Mouse (Mus musculus) midbrain, embryonic 16.5 days (tissue): Measurements from ENCODE around the gene Pikfyve. TPM values are rescaled to one million over a fixed set of nuclear protein-coding genes. Genes with fewer than 3 reads are reported as not detected.

Experiments
- ATAC-seq: fragments of 200-750 bp; cut with Nextera tagmentation; 2 replicates; pipeline ENCODE4 v1.8.0; 2017; ENCODE audit warnings: moderate TSS enrichment
- H3K27ac ChIP-seq: fragments of 300-500 bp; sonication (generic); 2 replicates; pipeline ENCODE4 v1.5.1; 2014; ENCODE audit warnings: mild to moderate bottlenecking, low read length, mixed read lengths
- H3K27me3 ChIP-seq: fragments of 300-500 bp; sonication (generic); 2 replicates; pipeline ENCODE4 v1.6.1; 2014; ENCODE audit warnings: low read depth, low read length, mixed read lengths; ENCODE audit not compliant: control insufficient read depth, insufficient read depth
- H3K36me3 ChIP-seq: fragments of 300-500 bp; sonication (generic); 2 replicates; pipeline ENCODE4 v1.6.1; 2014; ENCODE audit warnings: mild to moderate bottlenecking, low read length, moderate library complexity, mixed read lengths; ENCODE audit not compliant: control insufficient read depth, insufficient read depth
- H3K4me1 ChIP-seq: fragments of 300-500 bp; sonication (generic); 2 replicates; pipeline ENCODE4 v1.6.1; 2014; ENCODE audit warnings: mild to moderate bottlenecking, low read length, mixed read lengths; ENCODE audit not compliant: control insufficient read depth, insufficient read depth
- H3K4me2 ChIP-seq: fragments of 300-500 bp; sonication (generic); 2 replicates; pipeline ENCODE4 v1.6.1; 2014; ENCODE audit warnings: mild to moderate bottlenecking, low read length, mixed read lengths
- H3K4me3 ChIP-seq: fragments of 300-500 bp; sonication (generic); 2 replicates; pipeline ENCODE4 v1.5.1; 2014; ENCODE audit warnings: low read depth, mild to moderate bottlenecking, low read length, moderate library complexity, mixed read lengths
- H3K9ac ChIP-seq: fragments of 300-500 bp; sonication (generic); 2 replicates; pipeline ENCODE4 v1.6.1; 2014; ENCODE audit warnings: low read depth, low read length, mixed read lengths
- H3K9me3 ChIP-seq: fragments of 300-500 bp; sonication (generic); replicated peaks from 2 replicates; pipeline ENCODE4 v1.6.1; 2014; ENCODE audit warnings: mild to moderate bottlenecking, low read length, mixed read lengths; ENCODE audit not compliant: control insufficient read depth, poor library complexity, severe bottlenecking
- WGBS: fragments of 180-500 bp; shearing (Covaris S2); extraction: QIAGEN DNeasy Blood & Tissue Kit; methylation state at CpG from one replicate; pipeline ENCODE4 v1.1.7; 2014; 5-methylcytosine and 5-hydroxymethylcytosine counted together
- polyA plus RNA-seq: library from polyadenylated mRNA; unstranded; fragments of >200 nt; fragmentation: Nextera tagmentation; extraction: Ambion mirVana; gene quantifications from 2 replicates; pipeline ENCODE4 v1.2.1, GENCODE M21; 2015

Pikfyve gene
- polyA plus RNA-seq, 1 experiment from 2014 or later, result 9.8 TPM

- 94% methylated on average over 3 of the region's 3 CpGs for WGBS
- no peak for ATAC-seq
- H3K27ac ChIP-seq, result no peak overlapping the region
Observed at GRCm38 (mm10) chr1:65237712-65238111, 51.2 kb downstream of the Pikfyve start.

GRCm38 (mm10) chr1:65245637-65246036, 59.2 kb downstream of the Pikfyve start:
- Histone ChIP-seq H3K4me1 (no peaks in the 10 kb centered on the region), H3K27me3 (no peaks in the 10 kb centered on the region), H3K9ac (no peak overlapping the region), H3K4me3 (no peak overlapping the region), H3K36me3 (peaks cover 10% of the 10 kb centered on the region; the same call in 1 of the 2 replicates), H3K4me2 (no peak overlapping the region), H3K27ac (no peak overlapping the region), H3K9me3 (no peaks in the 10 kb centered on the region)
- 100% methylated on average over 1 of the region's 1 CpGs for WGBS
- ATAC-seq, result no peak

More at GRCm38 (mm10) chr1:65237712-65238111, 51.2 kb downstream of the Pikfyve start:
- Histone ChIP-seq H3K4me1 (no peaks in the 10 kb centered on the region), H3K9me3 (no peaks in the 10 kb centered on the region), H3K36me3 (peaks cover 16% of the 10 kb centered on the region), H3K4me2 (no peak overlapping the region), H3K4me3 (no peak overlapping the region), H3K27me3 (no peaks in the 10 kb centered on the region), H3K9ac (no peak overlapping the region)

GRCm38 (mm10) chr1:65280461-65280860, 94.0 kb downstream of the Pikfyve start:
- H3K4me2 ChIP-seq, result no peak overlapping the region
- H3K27ac ChIP-seq, result no peak overlapping the region
- H3K4me1 ChIP-seq, result 0 out of 2 replicates have a peak, but pooled peaks cover 4% of the 10 kb centered on the region
- no peak overlapping the region for H3K9ac ChIP-seq
- no peak overlapping the region for H3K4me3 ChIP-seq
- 37% methylated on average over 3 of the region's 3 CpGs for WGBS
- no peaks in the 10 kb centered on the region for H3K9me3 ChIP-seq
- peaks cover 3% of the 10 kb centered on the region; the same call in 1 of the 2 replicates for H3K36me3 ChIP-seq
- 0 out of 2 replicates have a peak, but pooled peaks have one; percentile 25 for ATAC-seq
- H3K27me3 ChIP-seq, result no peaks in the 10 kb centered on the region

GRCm38 (mm10) chr1:65281756-65282155, 95.3 kb downstream of the Pikfyve start, which contains the start of gene Pth2r:
Pth2r (plus strand) TSS chr1:65282056.
- Histone ChIP-seq H3K9ac (no peak within 1 kb of the TSS), H3K27ac (no peak within 1 kb of the TSS), H3K4me2 (no peak within 1 kb of the TSS), H3K4me3 (no peak within 1 kb of the TSS), H3K27me3 (no peaks in the 10 kb centered on the region), H3K9me3 (no peaks in the 10 kb centered on the region), H3K36me3 (peaks cover 3% of the 10 kb centered on the region; the same call in 1 of the 2 replicates), H3K4me1 (0 out of 2 replicates have a peak, but pooled peaks cover 4% of the 10 kb centered on the region)
- WGBS, result 71% methylated on average over 6 of the region's 6 CpGs
- ATAC-seq, result no peak

- 10% methylated on average over 6 of the region's 6 CpGs for WGBS
- Histone ChIP-seq H3K9ac (no peak overlapping the region), H3K4me2 (no peak overlapping the region), H3K27ac (no peak overlapping the region), H3K4me1 (0 out of 2 replicates have a peak, but pooled peaks cover 4% of the 10 kb centered on the region), H3K36me3 (no peaks in the 10 kb centered on the region), H3K27me3 (no peaks in the 10 kb centered on the region), H3K9me3 (no peaks in the 10 kb centered on the region), H3K4me3 (no peak overlapping the region)
- peak; percentile 68 for ATAC-seq
Observed at GRCm38 (mm10) chr1:65282766-65283165, 96.3 kb downstream of the Pikfyve start.

- no peaks in the 10 kb centered on the region for H3K9me3 ChIP-seq
- 79% methylated on average over 3 of the region's 3 CpGs for WGBS
Observed at GRCm38 (mm10) chr1:65308476-65308875, 122.0 kb downstream of the Pikfyve start.

GRCm38 (mm10) chr1:65311214-65311933, 124.9 kb downstream of the Pikfyve start:
- H3K4me2 ChIP-seq, result peak overlapping the region; percentile 95

More at GRCm38 (mm10) chr1:65308476-65308875, 122.0 kb downstream of the Pikfyve start:
- no peak for ATAC-seq
- Histone ChIP-seq H3K4me3 (no peak overlapping the region), H3K4me1 (peaks cover 4% of the 10 kb centered on the region; the same call in 1 of the 2 replicates), H3K36me3 (no peaks in the 10 kb centered on the region), H3K27ac (no peak overlapping the region), H3K9ac (no peak overlapping the region), H3K4me2 (no peak overlapping the region), H3K27me3 (0 out of 2 replicates have a peak, but pooled peaks cover 4% of the 10 kb centered on the region)

GRCm38 (mm10) chr1:65312118-65312517, 125.6 kb downstream of the Pikfyve start:
- H3K4me3 ChIP-seq, result peak overlapping the region; percentile 49
- H3K27ac ChIP-seq, result no peak overlapping the region
- H3K9ac ChIP-seq, result no peak overlapping the region
- ATAC-seq, result peak; percentile 65
- no peaks in the 10 kb centered on the region for H3K9me3 ChIP-seq
- peak overlapping the region; percentile 95 for H3K4me2 ChIP-seq
- H3K4me1 ChIP-seq, result peaks cover 4% of the 10 kb centered on the region; the same call in 1 of the 2 replicates
- 10% methylated on average over 7 of the region's 7 CpGs for WGBS
- H3K36me3 ChIP-seq, result no peaks in the 10 kb centered on the region
- H3K27me3 ChIP-seq, result 0 out of 2 replicates have a peak, but pooled peaks cover 4% of the 10 kb centered on the region

More at GRCm38 (mm10) chr1:65311214-65311933, 124.9 kb downstream of the Pikfyve start:
- no peaks in the 10 kb centered on the region for H3K36me3 ChIP-seq
- H3K27ac ChIP-seq, result no peak overlapping the region
- H3K4me3 ChIP-seq, result peak overlapping the region; percentile 49
- peaks cover 4% of the 10 kb centered on the region; the same call in 1 of the 2 replicates for H3K4me1 ChIP-seq
- under 1% methylated on average over 29 of the region's 29 CpGs for WGBS
- peak overlapping the region; percentile 62 for H3K9ac ChIP-seq
- H3K9me3 ChIP-seq, result no peaks in the 10 kb centered on the region
- H3K27me3 ChIP-seq, result 0 out of 2 replicates have a peak, but pooled peaks cover 4% of the 10 kb centered on the region
- peak; percentile 75 for ATAC-seq

GRCm38 (mm10) chr1:65312896-65313295, 126.4 kb downstream of the Pikfyve start:
- WGBS, result 66% methylated on average over 2 of the region's 2 CpGs
- no peak overlapping the region for H3K4me2 ChIP-seq
- no peaks in the 10 kb centered on the region for H3K9me3 ChIP-seq
- peaks cover 4% of the 10 kb centered on the region; the same call in 1 of the 2 replicates for H3K4me1 ChIP-seq
- no peak overlapping the region for H3K27ac ChIP-seq
- no peak overlapping the region for H3K4me3 ChIP-seq
- no peaks in the 10 kb centered on the region for H3K36me3 ChIP-seq
- no peak overlapping the region for H3K9ac ChIP-seq
- H3K27me3 ChIP-seq, result 0 out of 2 replicates have a peak, but pooled peaks cover 4% of the 10 kb centered on the region
- ATAC-seq, result no peak
